12 mouse cellular contexts compared by ENCODE assay signal in genomic region chr5:12868355-12869217, GRCm38 (mm10).
DNase-seq lines count a peak whose midpoint lies in the region; ATAC-seq lines count a peak whose summit lies in the region.
"Had no signal": no experiment of that assay in that cellular context is flagged by ENCODE, and none has a peak within 500 bp of the region (broad histone marks: within the 10 kb centered on the region; RNA-seq: fewer than 3 reads in every experiment).

No protein-coding gene starts in this region.

- no peaks in the 10 kb centered on the region for H3K36me3 ChIP-seq in neural tube, embryonic 12.5 days
- no peaks in the 10 kb centered on the region for H3K36me3 ChIP-seq in midbrain, embryonic 10.5 days
- H3K36me3 ChIP-seq: embryonic facial prominence, embryonic 12.5 days; hindbrain, embryonic 15.5 days; neural tube, embryonic 13.5 days had no signal

- DNase-seq in neural tube, embryonic 10.5 days (ENCODE audit: extremely low spot score, low spot score), result no peak
- peak; percentile 14 to 35 for DNase-seq in cerebellum, postnatal 25 days
- peak; percentile 30 for DNase-seq in midbrain, embryonic 10.5 days (ENCODE audit: low spot score)
- DNase-seq in layer of hippocampus, adult 18-20 months (ENCODE audit: low spot score in 2 of 2), result no peak
- DNase-seq in heart, postnatal 14 days, result no peak
- no peak for DNase-seq in gastrocnemius, adult 18-20 months (ENCODE audit: low spot score)
- DNase-seq: lung, adult 2 months; right cerebral cortex, postnatal 4 days had no signal

- no peak overlapping the region for H3K4me2 ChIP-seq in neural tube, embryonic 12.5 days (replicated peaks)
- H3K4me2 ChIP-seq: embryonic facial prominence, embryonic 12.5 days; hindbrain, embryonic 15.5 days; neural tube, embryonic 13.5 days had no signal

- no peaks in the 10 kb centered on the region for H3K9me3 ChIP-seq in neural tube, embryonic 12.5 days
- H3K9me3 ChIP-seq in midbrain, embryonic 10.5 days (replicated peaks), result no peaks in the 10 kb centered on the region
- H3K9me3 ChIP-seq: embryonic facial prominence, embryonic 12.5 days; hindbrain, embryonic 15.5 days; neural tube, embryonic 13.5 days had no signal

- no peak overlapping the region for H3K4me3 ChIP-seq in neural tube, embryonic 12.5 days
- no peak overlapping the region for H3K4me3 ChIP-seq in midbrain, embryonic 10.5 days
- H3K4me3 ChIP-seq: embryonic facial prominence, embryonic 12.5 days; hindbrain, embryonic 15.5 days; neural tube, embryonic 13.5 days had no signal

- 0 out of 2 replicates have a peak, but pooled peaks have one; percentile 44 for ATAC-seq in neural tube, embryonic 12.5 days (ENCODE audit: low FRiP score, low read depth)

- H3K4me1 ChIP-seq in neural tube, embryonic 12.5 days, result no peaks in the 10 kb centered on the region
- H3K4me1 ChIP-seq in midbrain, embryonic 10.5 days, result peaks cover 10% of the 10 kb centered on the region
- H3K4me1 ChIP-seq: embryonic facial prominence, embryonic 12.5 days; hindbrain, embryonic 15.5 days had no signal

- intact Hi-C loops in heart, postnatal 14 days (cut with DNase I), result no loop called here

- H3K27me3 ChIP-seq in neural tube, embryonic 12.5 days (replicated peaks), result no peaks in the 10 kb centered on the region
- H3K27me3 ChIP-seq in midbrain, embryonic 10.5 days (ENCODE audit: low read depth, poor library complexity, severe bottlenecking), result no peaks in the 10 kb centered on the region
- H3K27me3 ChIP-seq: embryonic facial prominence, embryonic 12.5 days; hindbrain, embryonic 15.5 days; neural tube, embryonic 13.5 days had no signal

- no peak overlapping the region for H3K27ac ChIP-seq in neural tube, embryonic 12.5 days
- 0 out of 2 replicates have a peak overlapping the region, but pooled peaks have one; percentile 6 for H3K27ac ChIP-seq in midbrain, embryonic 10.5 days (replicated peaks)
- H3K27ac ChIP-seq: embryonic facial prominence, embryonic 12.5 days; hindbrain, embryonic 15.5 days; neural tube, embryonic 13.5 days had no signal

- WGBS in neural tube, embryonic 12.5 days, result 33% methylated on average over 3 of the region's 3 CpGs
- WGBS in midbrain, embryonic 10.5 days, result 33% methylated on average over 3 of the region's 3 CpGs

- no peak overlapping the region for H3K9ac ChIP-seq in neural tube, embryonic 12.5 days
- H3K9ac ChIP-seq: embryonic facial prominence, embryonic 12.5 days; hindbrain, embryonic 15.5 days; neural tube, embryonic 13.5 days had no signal

Comparison
In these comparisons a context has a peak if more than half of its experiments do, and no peak if none do; other contexts are left out.
1. DNase-seq: peak in cerebellum, postnatal 25 days (2 of 2) and midbrain, embryonic 10.5 days (single experiment); none in neural tube, embryonic 10.5 days (single experiment), layer of hippocampus, adult 18-20 months (0 of 2), heart, postnatal 14 days (0 of 2) and gastrocnemius, adult 18-20 months (single experiment).